Mouse (Mus musculus): ENCODE data around the gene Guca1b.
A peak's percentile ranks its signal among the peaks of the same experiment; 100 is the strongest.
"Not testable (repeated sequence)": the region's sequence is repeated elsewhere in the genome, so short reads cannot be mapped to it uniquely, and the experiment has no call there.

Gene Guca1b

DNA sequence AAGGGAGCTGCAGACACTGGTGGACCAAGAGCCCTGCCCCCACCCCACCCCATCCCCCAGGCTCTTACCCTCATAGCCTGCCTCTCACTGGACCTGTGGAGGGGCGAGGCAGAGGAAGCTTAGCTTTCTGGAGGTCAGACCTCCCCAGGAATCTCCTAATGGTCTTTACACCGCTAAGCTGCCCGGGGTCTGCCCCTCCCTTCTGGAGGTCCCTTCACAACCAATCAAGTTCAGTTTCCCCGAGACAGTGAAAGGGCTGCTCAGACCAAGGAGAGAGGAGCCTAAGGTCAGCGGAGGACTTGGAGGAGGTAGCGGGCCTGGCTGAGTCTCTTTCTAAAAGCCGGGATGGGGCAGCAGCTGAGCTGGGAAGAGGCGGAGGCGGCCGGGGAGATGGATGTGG is at the start of gene Guca1b:
Gene Guca1b (plus strand): TSS at position 249 of the 400 bp plus-strand sequence.
- DNase-seq: no peak

- no peak for DNase-seq
Measured at GRCm38 (mm10) chr17:47343121-47343520, 42.1 kb upstream of the Guca1b start.

GRCm38 (mm10) chr17:47349721-47350319 is 35.4 kb upstream of the Guca1b start:
- no peak for DNase-seq

DNA sequence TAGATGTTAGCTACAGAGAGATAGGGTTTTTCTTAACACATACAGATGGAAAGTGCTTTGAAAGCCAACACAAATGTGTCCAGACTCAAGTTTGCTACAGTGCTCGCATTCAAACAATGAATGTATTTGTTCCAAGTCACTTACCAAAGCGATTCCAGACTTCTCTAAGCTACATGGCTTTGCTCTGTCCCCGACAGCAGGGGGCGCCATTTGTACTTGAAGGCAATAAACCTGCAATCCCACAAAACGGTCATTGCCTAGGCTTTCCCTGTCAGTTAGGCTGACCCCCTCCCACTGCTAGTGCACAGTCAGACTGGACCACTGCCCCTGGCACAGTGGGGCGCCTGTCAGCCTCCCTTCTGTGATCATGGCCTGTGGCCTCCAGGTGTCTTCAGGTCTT is 25.2 kb upstream of the Guca1b start:
- DNase-seq: no peak

GRCm38 (mm10) chr17:47361343-47361742 is 23.9 kb upstream of the Guca1b start:
- no peak for DNase-seq

- DNase-seq: peak; percentile 92
Measured at GRCm38 (mm10) chr17:47368401-47369086, 16.6 kb upstream of the Guca1b start, which contains the start of gene Mrps10. Gene Mrps10, plus strand, starts transcription at chr17:47368887.

DNA sequence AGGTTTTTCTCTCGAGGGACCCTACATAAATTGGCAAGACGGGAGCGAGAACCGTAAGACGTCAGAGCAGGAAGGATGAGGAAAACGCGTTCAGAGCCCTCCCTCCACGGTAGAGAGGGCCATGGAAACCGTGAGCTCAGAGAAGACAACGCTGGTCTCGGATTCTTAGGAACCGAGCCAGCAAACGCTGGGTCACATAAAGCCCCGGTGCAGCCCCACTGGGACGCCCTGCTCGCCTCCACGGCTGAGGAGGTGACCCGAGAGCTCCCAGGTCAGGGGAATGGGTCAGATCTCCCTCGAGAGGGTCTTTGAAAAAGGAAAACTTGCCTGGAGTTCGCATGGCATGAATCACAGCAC is 16.1 kb upstream of the Guca1b start:
- DNase-seq: no peak

GRCm38 (mm10) chr17:47371451-47371850 is 13.7 kb upstream of the Guca1b start:
- DNase-seq: peak; percentile 70

- DNase-seq: no peak
Measured at GRCm38 (mm10) chr17:47373991-47374390, 11.2 kb upstream of the Guca1b start.

- DNase-seq: no peak
Measured at GRCm38 (mm10) chr17:47376779-47377280, 8.4 kb upstream of the Guca1b start.

DNA sequence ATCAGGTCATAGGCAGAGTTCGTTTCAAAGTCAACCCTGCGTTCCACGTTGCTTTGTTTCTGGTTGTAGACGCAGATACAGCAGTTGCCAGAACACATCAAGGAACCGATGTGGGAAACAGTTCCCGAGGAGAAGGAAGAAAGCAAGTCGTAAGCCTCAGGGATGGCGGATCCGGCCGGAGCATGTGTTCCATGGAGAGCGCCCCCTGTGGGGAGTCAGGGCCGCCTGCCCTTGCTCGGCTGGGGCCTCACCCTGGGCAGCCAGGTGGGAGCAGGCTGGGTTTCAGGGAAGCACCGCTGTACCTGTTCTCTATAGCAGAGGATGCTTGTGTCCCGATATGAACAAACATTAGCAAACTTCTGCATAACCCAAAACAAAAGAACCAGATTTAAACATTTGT is 7.1 kb upstream of the Guca1b start:
- no peak for DNase-seq

DNA sequence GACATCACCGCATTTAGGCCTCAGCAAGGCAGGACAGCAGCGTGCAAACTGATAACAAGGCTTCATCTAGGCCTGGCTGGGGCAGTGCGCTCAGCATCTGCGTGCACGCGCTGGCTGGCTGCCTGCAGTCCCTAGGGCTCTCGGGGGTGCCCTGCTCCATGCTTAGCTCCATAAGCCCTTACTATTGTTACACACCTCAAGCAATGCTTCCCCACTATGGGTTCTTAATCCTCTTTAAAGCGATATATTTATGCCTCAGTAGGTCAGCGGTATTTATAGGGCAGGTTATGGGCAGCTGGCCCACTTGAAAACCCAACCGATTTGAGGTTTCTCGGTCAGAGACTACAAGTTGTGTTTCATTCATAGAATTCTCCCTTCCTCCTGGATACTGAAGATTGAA is 3.3 kb upstream of the Guca1b start:
- no peak for DNase-seq

GRCm38 (mm10) chr17:47383266-47383665 is 1.9 kb upstream of the Guca1b start:
- no peak for DNase-seq

DNA sequence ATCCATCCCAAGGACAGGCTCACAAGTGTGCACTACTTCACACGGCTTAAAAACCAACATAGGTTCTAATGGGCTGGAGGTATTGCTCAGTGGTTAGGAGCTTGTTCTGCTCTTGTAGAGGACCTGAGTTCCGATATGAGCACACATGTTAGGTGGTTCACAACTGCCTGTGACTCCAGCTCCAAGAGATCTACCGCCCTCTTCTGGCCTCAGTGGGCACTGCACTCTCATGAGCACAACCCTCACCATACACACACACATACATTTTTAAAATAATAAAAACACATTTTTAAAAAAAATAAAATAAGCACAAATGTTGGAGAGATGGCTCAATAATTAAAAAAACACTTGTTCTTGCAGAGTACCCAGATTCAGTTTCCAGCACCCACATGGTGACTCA is 1.1 kb upstream of the Guca1b start:
- DNase-seq: no peak

DNA sequence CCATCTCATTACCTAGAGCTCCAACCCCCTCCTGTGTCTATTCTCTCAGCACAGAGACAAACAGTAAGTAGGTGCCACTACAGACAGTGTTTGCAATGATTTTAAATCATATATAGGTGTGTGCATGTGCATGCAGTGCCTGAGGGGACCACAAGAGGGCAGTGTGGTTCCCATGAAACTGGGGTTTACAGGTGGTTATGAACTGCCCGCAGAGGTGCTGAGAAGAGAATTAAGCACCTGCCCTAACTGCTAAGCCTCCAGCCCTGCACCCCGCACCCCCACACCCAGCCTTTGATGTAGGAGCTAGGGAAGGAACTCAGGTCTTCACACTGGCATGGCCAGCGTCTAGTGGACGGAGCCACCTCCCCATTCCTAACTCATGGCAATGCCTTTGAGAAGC is 1.5 kb downstream of the Guca1b start:
- no peak for DNase-seq

GRCm38 (mm10) chr17:47394223-47394869 is 9.2 kb downstream of the Guca1b start:
- no peak for DNase-seq

- no peak for DNase-seq
Measured at GRCm38 (mm10) chr17:47395376-47395913, 10.3 kb downstream of the Guca1b start.

GRCm38 (mm10) chr17:47399091-47399490 is 13.9 kb downstream of the Guca1b start:
- no peak for DNase-seq

DNA sequence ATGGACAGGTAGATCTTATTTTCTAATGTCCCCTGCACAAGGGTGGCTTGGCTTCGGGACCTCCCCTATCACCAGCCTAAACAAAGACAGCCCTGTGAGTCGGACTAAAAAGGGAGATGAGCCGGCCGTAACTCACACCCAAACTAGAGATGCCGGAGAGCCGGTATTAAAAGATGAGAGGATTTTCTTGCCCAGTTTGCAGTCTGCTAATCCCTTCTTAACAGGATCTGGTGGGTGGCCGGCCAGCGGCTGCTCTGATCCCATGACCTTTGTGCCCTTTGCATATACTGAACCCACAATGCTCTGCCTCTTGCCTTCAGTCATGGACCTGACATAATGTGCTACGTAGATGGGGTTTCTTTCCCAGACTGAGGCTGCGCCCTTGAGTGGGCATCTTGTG is 15.3 kb downstream of the Guca1b start, which contains the start of gene Guca1a:
Gene Guca1a (minus strand): TSS at position 134 of the 400 bp plus-strand sequence.
- no peak for DNase-seq

- no peak for DNase-seq
Measured at GRCm38 (mm10) chr17:47407717-47408557, 22.7 kb downstream of the Guca1b start.

GRCm38 (mm10) chr17:47408558-47408898 is 23.3 kb downstream of the Guca1b start:
- DNase-seq: peak; percentile 45

GRCm38 (mm10) chr17:47409897-47410861 is 25.0 kb downstream of the Guca1b start:
- DNase-seq: not testable (repeated sequence)
